Mouse (Mus musculus) cerebellum, adult 2 months (tissue): ENCODE measurements around the gene Prkab1. TPM values are rescaled to one million over a fixed set of nuclear protein-coding genes. Genes with fewer than 3 reads are reported as not detected.

Experiments
- DNase-seq, 2 experiments: peaks; one replicate each; pipeline ENCODE4 v3.0.0; 2021
- H3K27ac ChIP-seq: fragments of 200-500 bp; 2 replicates; pipeline ENCODE4 v1.5.1; 2012; ENCODE audit warnings: low read length, control low read depth, inconsistent platforms; ENCODE audit not compliant: insufficient read depth
- H3K27me3 ChIP-seq: fragments of 200-500 bp; 2 replicates; pipeline ENCODE4 v1.6.1; 2012; ENCODE audit warnings: inconsistent platforms, mild to moderate bottlenecking, low read length, moderate library complexity; ENCODE audit not compliant: control insufficient read depth, insufficient read depth
- H3K4me1 ChIP-seq: fragments of 200-500 bp; 2 replicates; pipeline ENCODE4 v1.6.1; 2011; ENCODE audit warnings: low read length; ENCODE audit not compliant: control insufficient read depth, insufficient read depth
- H3K4me3 ChIP-seq: fragments of 200-500 bp; replicated peaks from 2 replicates; pipeline ENCODE3; 2011; ENCODE audit warnings: mild to moderate bottlenecking, low read depth, low read length, control low read depth; ENCODE audit not compliant: insufficient read depth
- CTCF ChIP-seq: fragments of 200-500 bp; IDR thresholded peaks from 2 replicates; pipeline ENCODE4 v1.5.1; 2011; ENCODE audit warnings: low read depth, mild to moderate bottlenecking, control low read depth, low read length, moderate library complexity, borderline replicate concordance; ENCODE audit not compliant: insufficient read depth
- POLR2A ChIP-seq: fragments of 200-500 bp; IDR thresholded peaks from 2 replicates; pipeline ENCODE4 v1.6.1; 2011; ENCODE audit warnings: low read length, control low read depth, borderline replicate concordance; ENCODE audit not compliant: insufficient read depth
- WGBS: fragments of 180-500 bp; shearing (Covaris S2); methylation state at CpG from one replicate; pipeline ENCODE4 v1.1.7; 2018; 5-methylcytosine and 5-hydroxymethylcytosine counted together
- polyA plus RNA-seq: library from polyadenylated mRNA; depleted of rRNA; stranded (reverse); fragments of >200 nt; gene quantifications from 2 replicates; pipeline ENCODE4 v1.2.3, GENCODE M21; 2012

The Prkab1 gene
- polyA plus RNA-seq, 1 experiment, result 39.6 TPM

DNA sequence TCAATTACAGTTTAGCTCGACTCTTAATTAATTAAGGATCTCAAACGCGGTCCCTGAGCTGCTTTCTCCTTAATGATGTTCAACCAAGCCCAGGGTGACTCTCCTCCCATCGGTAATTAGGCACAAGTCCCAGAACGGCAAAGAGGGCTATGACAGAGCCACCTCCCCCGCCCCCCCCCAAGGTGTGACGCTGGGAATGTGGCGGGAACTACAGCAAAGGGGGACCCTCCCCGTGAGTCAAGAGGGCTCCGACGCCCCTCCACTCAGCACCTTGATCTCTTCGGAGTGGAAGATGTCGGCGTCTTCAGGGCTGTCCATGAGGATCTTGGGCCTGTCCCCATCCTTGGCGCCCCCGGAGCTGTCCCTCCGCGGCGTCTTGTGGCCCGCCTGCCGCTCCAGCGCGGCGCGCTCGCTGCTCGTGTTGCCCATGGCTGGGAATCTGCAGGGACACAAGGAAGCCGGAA lies 455 bp downstream of the Prkab1 start:
- Histone ChIP-seq H3K4me1 (no peaks in the 10 kb centered on the region), H3K27me3 (no peaks in the 10 kb centered on the region), H3K27ac (no peak overlapping the region), H3K4me3 (peak overlapping the region; percentile 57)
- DNase-seq, result no peak
- WGBS, result under 1% methylated on average over 27 of the region's 28 CpGs
- TF ChIP-seq CTCF, result no peak
- no peak for TF ChIP-seq POLR2A

GRCm38 (mm10) chr5:116023251-116023661 lies 1.1 kb downstream of the Prkab1 start:
- Histone ChIP-seq H3K4me3 (peak overlapping the region; percentile 57), H3K4me1 (no peaks in the 10 kb centered on the region), H3K27me3 (no peaks in the 10 kb centered on the region), H3K27ac (no peak overlapping the region)
- DNase-seq, result no peak
- WGBS, result 4% methylated on average over 8 of the region's 8 CpGs
- TF ChIP-seq CTCF (no peak), POLR2A (no peak)

- no peak overlapping the region for H3K4me3 ChIP-seq
- H3K27me3 ChIP-seq, result no peaks in the 10 kb centered on the region
- TF ChIP-seq POLR2A (no peak), CTCF (no peak)
- no peaks in the 10 kb centered on the region for H3K4me1 ChIP-seq
- no peak overlapping the region for H3K27ac ChIP-seq
- WGBS, result 91% methylated on average over 7 of the region's 7 CpGs
- no peak for DNase-seq
Observed at GRCm38 (mm10) chr5:116022658-116023200, 1.6 kb downstream of the Prkab1 start.

- no peak for DNase-seq
- Histone ChIP-seq H3K4me1 (no peaks in the 10 kb centered on the region), H3K27ac (no peak overlapping the region), H3K4me3 (no peak overlapping the region), H3K27me3 (no peaks in the 10 kb centered on the region)
- no peak for TF ChIP-seq POLR2A
- TF ChIP-seq CTCF, result no peak
- WGBS, result 90% methylated on average over 12 of the region's 12 CpGs
Observed at GRCm38 (mm10) chr5:116022131-116022530, 2.2 kb downstream of the Prkab1 start.

GRCm38 (mm10) chr5:116021552-116021951 lies 2.8 kb downstream of the Prkab1 start:
- no peak for DNase-seq
- no peaks in the 10 kb centered on the region for H3K27me3 ChIP-seq
- no peaks in the 10 kb centered on the region for H3K4me1 ChIP-seq
- H3K27ac ChIP-seq, result no peak overlapping the region
- 85% methylated on average over 14 of the region's 14 CpGs for WGBS
- H3K4me3 ChIP-seq, result no peak overlapping the region
- no peak for TF ChIP-seq CTCF
- no peak for TF ChIP-seq POLR2A

DNA sequence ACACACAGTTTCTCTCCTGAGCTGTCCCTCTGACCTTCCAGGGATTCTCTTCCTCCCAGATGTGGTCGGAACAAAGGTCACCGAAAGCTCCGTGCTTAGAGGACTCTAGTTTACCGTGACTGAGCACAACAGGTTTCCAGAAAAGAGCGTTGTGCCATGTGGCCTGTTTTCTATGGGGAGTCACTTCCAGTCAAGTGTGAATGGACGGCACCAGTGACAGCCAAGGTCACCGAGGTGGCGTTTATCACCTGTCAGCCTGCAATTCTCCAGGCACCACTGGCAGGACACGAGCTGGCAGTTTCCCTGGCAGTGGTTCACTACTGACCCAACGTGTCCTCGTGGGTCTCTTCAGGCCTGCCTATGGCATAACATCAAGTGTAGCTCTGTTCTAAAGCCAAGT lies 4.9 kb downstream of the Prkab1 start:
- H3K27me3 ChIP-seq, result no peaks in the 10 kb centered on the region
- H3K4me1 ChIP-seq, result no peaks in the 10 kb centered on the region
- TF ChIP-seq CTCF (no peak), POLR2A (no peak)
- H3K4me3 ChIP-seq, result no peak overlapping the region
- no peak overlapping the region for H3K27ac ChIP-seq
- no peak for DNase-seq
- 70% methylated on average over 11 of the region's 11 CpGs for WGBS

- no peak overlapping the region for H3K4me3 ChIP-seq
- 86% methylated on average over 6 of the region's 6 CpGs for WGBS
- H3K27me3 ChIP-seq, result no peaks in the 10 kb centered on the region
- H3K4me1 ChIP-seq, result no peaks in the 10 kb centered on the region
- DNase-seq, result no peak
- TF ChIP-seq CTCF (no peak), POLR2A (no peak)
- no peak overlapping the region for H3K27ac ChIP-seq
Observed at GRCm38 (mm10) chr5:116018784-116019183, 5.5 kb downstream of the Prkab1 start.

GRCm38 (mm10) chr5:116018196-116018595 lies 6.1 kb downstream of the Prkab1 start:
- Histone ChIP-seq H3K4me3 (no peak overlapping the region), H3K27me3 (no peaks in the 10 kb centered on the region), H3K27ac (no peak overlapping the region), H3K4me1 (no peaks in the 10 kb centered on the region)
- no peak for DNase-seq
- no peak for TF ChIP-seq POLR2A
- TF ChIP-seq CTCF, result no peak
- WGBS, result 90% methylated on average over 9 of the region's 9 CpGs
